Mouse (Mus musculus) intestine, embryonic 14.5 days (tissue): Measurements from ENCODE around the gene Six5. TPM values are rescaled to one million over a fixed set of nuclear protein-coding genes. Genes with fewer than 3 reads are reported as not detected.

Source experiments
- ATAC-seq: fragments of 200-750 bp; cut with Nextera tagmentation; replicated peaks from 2 replicates; pipeline ENCODE4 v1.8.0; 2017; ENCODE audit warnings: low read depth, moderate number of reproducible peaks, moderate TSS enrichment, moderate library complexity; ENCODE audit not compliant: low FRiP score, low TSS enrichment
- DNase-seq: peaks from one replicate; pipeline ENCODE4 v3.0.0-alpha.2; 2018; ENCODE audit warnings: low spot score
- H3K27ac ChIP-seq: fragments of 300-500 bp; sonication (generic); 2 replicates; pipeline ENCODE4 v1.5.1; 2014; ENCODE audit warnings: low read depth, mild to moderate bottlenecking, control low read depth
- H3K27me3 ChIP-seq: fragments of 300-500 bp; sonication (generic); replicated peaks from 2 replicates; pipeline ENCODE4 v1.6.1; 2014; ENCODE audit warnings: low read length, control low read depth; ENCODE audit not compliant: control insufficient read depth, insufficient read depth
- H3K36me3 ChIP-seq: fragments of 300-500 bp; sonication (generic); 2 replicates; pipeline ENCODE4 v1.6.1; 2014; ENCODE audit warnings: low read length, control low read depth; ENCODE audit not compliant: control insufficient read depth, insufficient read depth
- H3K4me1 ChIP-seq: fragments of 300-500 bp; sonication (generic); replicated peaks from 2 replicates; pipeline ENCODE4 v1.6.1; 2014; ENCODE audit warnings: low read length, control low read depth, mixed read lengths; ENCODE audit not compliant: control insufficient read depth, insufficient read depth
- H3K4me2 ChIP-seq: fragments of 300-500 bp; sonication (generic); 2 replicates; pipeline ENCODE4 v1.6.1; 2014; ENCODE audit warnings: low read length
- H3K4me3 ChIP-seq: fragments of 300-500 bp; sonication (generic); 2 replicates; pipeline ENCODE4 v1.5.1; 2014; ENCODE audit warnings: low read depth, low read length, control low read depth, mixed read lengths
- H3K9ac ChIP-seq: fragments of 300-500 bp; sonication (generic); 2 replicates; pipeline ENCODE4 v1.6.1; 2014; ENCODE audit warnings: mild to moderate bottlenecking, low read length
- H3K9me3 ChIP-seq: fragments of 300-500 bp; sonication (generic); 2 replicates; pipeline ENCODE4 v1.6.1; 2016; ENCODE audit warnings: low read length, control low read depth; ENCODE audit not compliant: control insufficient read depth
- WGBS: fragments of 180-500 bp; shearing (Covaris S2); extraction: QIAGEN DNeasy Blood & Tissue Kit; methylation state at CpG from one replicate; pipeline ENCODE4 v1.1.7; 2014; 5-methylcytosine and 5-hydroxymethylcytosine counted together
- polyA plus RNA-seq: library from polyadenylated mRNA; unstranded; fragments of >200 nt; fragmentation: Nextera tagmentation; extraction: Ambion mirVana; gene quantifications from 2 replicates; pipeline ENCODE4 v1.2.1, GENCODE M21; 2014

Gene Six5
- polyA plus RNA-seq = 15.7 and 15.8 TPM in 2 replicates

- Histone ChIP-seq H3K4me3 (peak within 1 kb of the TSS; percentile 78), H3K9me3 (no peaks in the 10 kb centered on the region), H3K4me1 (peaks cover 36% of the 10 kb centered on the region), H3K27ac (peak within 1 kb of the TSS; percentile 96), H3K27me3 (no peaks in the 10 kb centered on the region), H3K36me3 (peaks cover 26% of the 10 kb centered on the region), H3K4me2 (peak within 1 kb of the TSS; percentile 91), H3K9ac (peak within 1 kb of the TSS; percentile 81)
- WGBS = 3% methylated on average over 30 of the region's 36 CpGs
- DNase-seq (no peak), ATAC-seq (peak; percentile 0; the same call in 1 of the 2 replicates)
These were observed at the start of gene Six5 for GRCm38 (mm10) chr7:19094471-19094825. Six5 (plus strand) TSS chr7:19094594.

GRCm38 (mm10) chr7:19044616-19045015 is 49.8 kb upstream of the Six5 start:
- ATAC-seq (no peak), DNase-seq (no peak)
- 98% methylated on average over 6 of the region's 6 CpGs for WGBS
- H3K9ac ChIP-seq = no peak overlapping the region
- H3K4me1 ChIP-seq = no peaks in the 10 kb centered on the region
- peaks cover 100% of the 10 kb centered on the region for H3K36me3 ChIP-seq
- H3K27ac ChIP-seq = no peak overlapping the region
- H3K27me3 ChIP-seq = no peaks in the 10 kb centered on the region
- no peak overlapping the region for H3K4me2 ChIP-seq
- no peaks in the 10 kb centered on the region for H3K9me3 ChIP-seq
- no peak overlapping the region for H3K4me3 ChIP-seq

GRCm38 (mm10) chr7:19046286-19047069 is 47.9 kb upstream of the Six5 start:
- DNase-seq (no peak), ATAC-seq (no peak)
- Histone ChIP-seq H3K27me3 (no peaks in the 10 kb centered on the region), H3K4me3 (no peak overlapping the region), H3K4me2 (no peak overlapping the region), H3K9ac (no peak overlapping the region), H3K27ac (no peak overlapping the region), H3K4me1 (no peaks in the 10 kb centered on the region), H3K36me3 (peaks cover 100% of the 10 kb centered on the region), H3K9me3 (no peaks in the 10 kb centered on the region)
- 92% methylated on average over 11 of the region's 11 CpGs for WGBS

GRCm38 (mm10) chr7:19048006-19048527 is 46.3 kb upstream of the Six5 start:
- H3K4me1 ChIP-seq = no peaks in the 10 kb centered on the region
- H3K36me3 ChIP-seq = peaks cover 98% of the 10 kb centered on the region
- H3K4me3 ChIP-seq = no peak overlapping the region
- ATAC-seq = no peak
- DNase-seq = no peak
- no peaks in the 10 kb centered on the region for H3K9me3 ChIP-seq
- H3K27ac ChIP-seq = no peak overlapping the region
- WGBS = 86% methylated on average over 14 of the region's 14 CpGs
- no peak overlapping the region for H3K4me2 ChIP-seq
- no peak overlapping the region for H3K9ac ChIP-seq
- no peaks in the 10 kb centered on the region for H3K27me3 ChIP-seq

GRCm38 (mm10) chr7:19049252-19049651 is 45.1 kb upstream of the Six5 start:
- H3K4me3 ChIP-seq = no peak overlapping the region

GRCm38 (mm10) chr7:19050172-19050571 is 44.2 kb upstream of the Six5 start:
- no peaks in the 10 kb centered on the region for H3K27me3 ChIP-seq
- ATAC-seq (no peak), DNase-seq (no peak)
- no peak overlapping the region for H3K9ac ChIP-seq
- H3K27ac ChIP-seq = no peak overlapping the region
- peaks cover 83% of the 10 kb centered on the region for H3K36me3 ChIP-seq
- WGBS = 93% methylated on average over 8 of the region's 8 CpGs
- no peak overlapping the region for H3K4me3 ChIP-seq
- H3K4me1 ChIP-seq = no peaks in the 10 kb centered on the region; the same call in 1 of the 2 replicates
- H3K4me2 ChIP-seq = no peak overlapping the region
- H3K9me3 ChIP-seq = no peaks in the 10 kb centered on the region

More at GRCm38 (mm10) chr7:19049252-19049651, 45.1 kb upstream of the Six5 start:
- WGBS = 91% methylated on average over 5 of the region's 5 CpGs
- H3K9ac ChIP-seq = no peak overlapping the region
- no peak overlapping the region for H3K27ac ChIP-seq
- no peak overlapping the region for H3K4me2 ChIP-seq
- no peaks in the 10 kb centered on the region for H3K27me3 ChIP-seq
- H3K36me3 ChIP-seq = peaks cover 86% of the 10 kb centered on the region
- ATAC-seq = no peak
- H3K9me3 ChIP-seq = no peaks in the 10 kb centered on the region
- H3K4me1 ChIP-seq = no peaks in the 10 kb centered on the region; the same call in 1 of the 2 replicates
- DNase-seq = no peak

- Histone ChIP-seq H3K27ac (no peak overlapping the region), H3K36me3 (peaks cover 74% of the 10 kb centered on the region), H3K27me3 (no peaks in the 10 kb centered on the region), H3K4me1 (no peaks in the 10 kb centered on the region; the same call in 1 of the 2 replicates), H3K4me3 (no peak overlapping the region), H3K4me2 (no peak overlapping the region), H3K9me3 (no peaks in the 10 kb centered on the region), H3K9ac (no peak overlapping the region)
- no peak for ATAC-seq
- WGBS = 71% methylated on average over 4 of the region's 4 CpGs
- DNase-seq = no peak
These were observed 43.2 kb upstream of the Six5 start for GRCm38 (mm10) chr7:19051161-19051560.

- 86% methylated on average over 15 of the region's 15 CpGs for WGBS
These were observed 41.9 kb upstream of the Six5 start for GRCm38 (mm10) chr7:19052345-19053135.

More at GRCm38 (mm10) chr7:19052345-19053135, 41.9 kb upstream of the Six5 start:
- no peak overlapping the region for H3K9ac ChIP-seq
- DNase-seq (no peak), ATAC-seq (no peak)
- no peaks in the 10 kb centered on the region for H3K9me3 ChIP-seq
- no peak overlapping the region for H3K4me3 ChIP-seq
- no peak overlapping the region for H3K4me2 ChIP-seq
- H3K27me3 ChIP-seq = no peaks in the 10 kb centered on the region
- no peaks in the 10 kb centered on the region; the same call in 1 of the 2 replicates for H3K4me1 ChIP-seq
- H3K27ac ChIP-seq = no peak overlapping the region
- H3K36me3 ChIP-seq = peaks cover 60% of the 10 kb centered on the region
